Mouse (Mus musculus) heart, embryonic 16.5 days (tissue): ENCODE measurements around the gene Gm5478. TPM values are rescaled to one million over a fixed set of nuclear protein-coding genes. Genes with fewer than 3 reads are reported as not detected.
"Not testable (repeated sequence)": the region's sequence is repeated elsewhere in the genome, so short reads cannot be mapped to it uniquely, and the experiment has no call there.

ENCODE experiments used
- ATAC-seq: fragments of 200-750 bp; cut with Nextera tagmentation; replicated peaks from 2 replicates; pipeline ENCODE4 v1.8.0; 2017; ENCODE audit warnings: moderate number of reproducible peaks; ENCODE audit not compliant: insufficient read depth, low FRiP score; ENCODE audit errors: extremely low read depth
- H3K27ac ChIP-seq: fragments of 300-500 bp; sonication (generic); 2 replicates; pipeline ENCODE4 v1.5.1; 2014; ENCODE audit warnings: mild to moderate bottlenecking, low read length, control low read depth, moderate library complexity
- H3K27me3 ChIP-seq: fragments of 300-500 bp; sonication (generic); 2 replicates; pipeline ENCODE4 v1.6.1; 2014; ENCODE audit warnings: low read length, mixed read lengths; ENCODE audit not compliant: control insufficient read depth, insufficient read depth
- H3K36me3 ChIP-seq: fragments of 300-500 bp; sonication (generic); 2 replicates; pipeline ENCODE4 v1.6.1; 2014; ENCODE audit not compliant: control insufficient read depth, insufficient read depth
- H3K4me1 ChIP-seq: fragments of 300-500 bp; sonication (generic); 2 replicates; pipeline ENCODE4 v1.6.1; 2014; ENCODE audit warnings: low read length, mixed read lengths; ENCODE audit not compliant: control insufficient read depth, insufficient read depth
- H3K4me2 ChIP-seq: fragments of 300-500 bp; sonication (generic); 2 replicates; pipeline ENCODE4 v1.6.1; 2014; ENCODE audit warnings: low read depth, mild to moderate bottlenecking, control low read depth, low read length
- H3K4me3 ChIP-seq: fragments of 300-500 bp; sonication (generic); 2 replicates; pipeline ENCODE4 v1.5.1; 2014; ENCODE audit warnings: mild to moderate bottlenecking, control low read depth, low read length
- H3K9ac ChIP-seq: fragments of 300-500 bp; sonication (generic); 2 replicates; pipeline ENCODE4 v1.6.1; 2014; ENCODE audit warnings: low read length, control low read depth
- H3K9me3 ChIP-seq: fragments of 300-500 bp; sonication (generic); replicated peaks from 2 replicates; pipeline ENCODE4 v1.6.1; 2016; ENCODE audit warnings: low read length; ENCODE audit not compliant: control insufficient read depth
- WGBS: fragments of 180-500 bp; shearing (Covaris S2); extraction: QIAGEN DNeasy Blood & Tissue Kit; methylation state at CpG from one replicate; pipeline ENCODE4 v1.1.7; 2014; 5-methylcytosine and 5-hydroxymethylcytosine counted together
- polyA plus RNA-seq: library from polyadenylated mRNA; unstranded; fragments of >200 nt; fragmentation: Nextera tagmentation; extraction: Ambion mirVana; gene quantifications from 2 replicates; pipeline ENCODE4 v1.2.1, GENCODE M21; 2015

Gene Gm5478
- not detected in 2 replicates for polyA plus RNA-seq

- Histone ChIP-seq H3K4me3 (no peak within 1 kb of the TSS), H3K4me1 (no peaks in the 10 kb centered on the region), H3K27ac (no peak within 1 kb of the TSS), H3K27me3 (no peaks in the 10 kb centered on the region), H3K9me3 (no peaks in the 10 kb centered on the region), H3K4me2 (no peak within 1 kb of the TSS), H3K36me3 (no peaks in the 10 kb centered on the region), H3K9ac (no peak within 1 kb of the TSS)
- no peak for ATAC-seq
- WGBS, result 72% methylated on average over 3 of the region's 3 CpGs
Measured at GRCm38 (mm10) chr15:101647280-101647679, at the start of gene Gm5478. TSS of gene Gm5478 (minus strand) at chr15:101647380.

DNA sequence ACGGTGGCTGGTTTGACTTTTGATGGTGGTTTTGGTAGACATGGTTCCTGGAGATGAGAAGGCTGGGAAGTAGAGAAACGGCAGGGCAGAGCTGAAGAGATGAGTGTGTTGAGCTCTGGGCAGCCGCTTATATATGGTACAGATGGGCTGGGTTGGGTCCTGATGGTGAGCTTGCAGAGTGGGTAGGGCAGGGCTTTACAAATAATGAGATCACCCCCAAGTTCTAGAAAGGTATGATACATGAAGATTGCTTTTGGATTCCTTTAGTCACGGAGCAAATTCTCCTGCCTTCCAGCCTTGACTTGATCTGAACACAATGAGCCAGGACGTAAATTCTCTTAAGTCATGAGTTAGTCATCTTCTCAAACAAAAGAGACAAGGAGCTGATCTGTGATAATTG is 47.0 kb upstream of the Gm5478 start, which contains the start of gene Krt6a:
Gene Krt6a (minus strand): TSS at position 101 of the 400 bp plus-strand sequence.
- H3K4me2 ChIP-seq, result no peak within 1 kb of the TSS
- H3K4me3 ChIP-seq, result no peak within 1 kb of the TSS
- no peaks in the 10 kb centered on the region for H3K27me3 ChIP-seq
- H3K9ac ChIP-seq, result no peak within 1 kb of the TSS
- H3K9me3 ChIP-seq, result no peaks in the 10 kb centered on the region
- no peaks in the 10 kb centered on the region for H3K4me1 ChIP-seq
- H3K36me3 ChIP-seq, result no peaks in the 10 kb centered on the region
- 79% methylated on average over 5 of the region's 5 CpGs for WGBS
- no peak for ATAC-seq
- no peak within 1 kb of the TSS for H3K27ac ChIP-seq

DNA sequence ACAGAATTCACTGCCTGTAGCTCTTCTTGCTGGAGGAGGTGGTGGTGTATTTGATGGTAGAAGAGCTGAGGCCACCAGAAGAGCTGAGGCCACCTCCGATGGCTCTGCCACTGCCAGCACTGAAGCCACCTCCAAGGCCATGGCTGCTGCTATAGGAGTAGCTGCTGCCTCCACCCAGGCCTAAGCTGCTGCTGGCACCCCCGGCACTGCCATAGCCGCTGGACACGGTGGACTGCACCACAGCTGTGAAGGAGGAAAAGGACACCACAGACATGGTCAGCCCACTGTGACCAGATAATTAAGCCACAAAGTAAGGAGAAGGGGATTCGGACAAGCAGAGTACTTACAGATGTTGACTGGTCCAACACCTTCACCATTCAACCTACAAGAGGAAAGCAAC is 43.3 kb upstream of the Gm5478 start:
- not testable (repeated sequence) for ATAC-seq, H3K4me3 ChIP-seq, H3K4me2 ChIP-seq, H3K27ac ChIP-seq, H3K9ac ChIP-seq, H3K27me3 ChIP-seq, H3K9me3 ChIP-seq, H3K36me3 ChIP-seq, H3K4me1 ChIP-seq
- WGBS, result 89% methylated on average over 5 of the region's 5 CpGs

- H3K9me3 ChIP-seq, result no peaks in the 10 kb centered on the region
- no peak for ATAC-seq
- H3K27ac ChIP-seq, result no peak overlapping the region
- no peak overlapping the region for H3K4me2 ChIP-seq
- 39% methylated on average over 2 of the region's 2 CpGs for WGBS
- H3K4me3 ChIP-seq, result no peak overlapping the region
- H3K4me1 ChIP-seq, result no peaks in the 10 kb centered on the region
- no peaks in the 10 kb centered on the region for H3K27me3 ChIP-seq
- no peaks in the 10 kb centered on the region for H3K36me3 ChIP-seq
- no peak overlapping the region for H3K9ac ChIP-seq
Measured at GRCm38 (mm10) chr15:101688161-101688560, 41.0 kb upstream of the Gm5478 start.

DNA sequence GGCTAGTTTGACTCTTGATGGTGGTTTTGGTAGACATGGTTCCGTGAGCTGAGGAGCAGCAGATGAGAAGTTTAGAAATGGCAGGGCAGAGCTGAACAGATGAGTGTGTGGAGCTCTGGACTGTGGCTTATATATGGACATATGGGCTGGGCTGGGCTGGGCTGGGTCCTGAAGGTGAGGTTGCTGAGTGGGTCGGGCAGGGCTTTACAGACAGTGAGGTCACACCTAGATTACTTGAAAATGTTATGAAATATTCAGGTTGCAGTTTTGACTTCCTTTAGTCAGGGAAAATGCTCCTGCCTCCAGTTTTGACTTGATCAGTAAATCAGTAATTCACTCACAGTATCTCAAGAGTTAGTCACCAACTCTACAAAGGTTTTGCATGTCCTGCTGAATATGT is 33.0 kb upstream of the Gm5478 start, which contains the start of gene Krt6b:
Gene Krt6b (minus strand): TSS at position 101 of the 400 bp plus-strand sequence.
- no peaks in the 10 kb centered on the region for H3K27me3 ChIP-seq
- WGBS, result 84% methylated on average over 2 of the region's 2 CpGs
- ATAC-seq, result no peak

GRCm38 (mm10) chr15:101675978-101676377 is 28.8 kb upstream of the Gm5478 start:
- Histone ChIP-seq H3K4me2 (no peak overlapping the region), H3K9ac (no peak overlapping the region), H3K27ac (no peak overlapping the region), H3K4me3 (no peak overlapping the region), H3K9me3 (no peaks in the 10 kb centered on the region), H3K36me3 (no peaks in the 10 kb centered on the region), H3K27me3 (no peaks in the 10 kb centered on the region), H3K4me1 (no peaks in the 10 kb centered on the region)
- ATAC-seq, result no peak
- WGBS, result 63% methylated on average over 1 of the region's 1 CpGs

More for the DNA sequence above, 33.0 kb upstream of the Gm5478 start, which contains the start of gene Krt6b:
- Histone ChIP-seq H3K36me3 (no peaks in the 10 kb centered on the region), H3K27ac (no peak within 1 kb of the TSS), H3K4me3 (no peak within 1 kb of the TSS), H3K4me1 (no peaks in the 10 kb centered on the region), H3K9me3 (no peaks in the 10 kb centered on the region), H3K9ac (no peak within 1 kb of the TSS), H3K4me2 (no peak within 1 kb of the TSS)

GRCm38 (mm10) chr15:101652736-101653265 is 5.6 kb upstream of the Gm5478 start:
- no peak for ATAC-seq
- Histone ChIP-seq H3K36me3 (no peaks in the 10 kb centered on the region), H3K4me2 (no peak overlapping the region), H3K4me3 (no peak overlapping the region), H3K9me3 (no peaks in the 10 kb centered on the region), H3K4me1 (no peaks in the 10 kb centered on the region), H3K27me3 (no peaks in the 10 kb centered on the region), H3K9ac (no peak overlapping the region), H3K27ac (no peak overlapping the region)
- 84% methylated on average over 5 of the region's 5 CpGs for WGBS

GRCm38 (mm10) chr15:101627884-101628283 is 19.3 kb downstream of the Gm5478 start, which contains the start of gene Gm5414:
TSS of gene Gm5414 (minus strand) at chr15:101628188.
- H3K4me1 ChIP-seq, result no peaks in the 10 kb centered on the region
- 73% methylated on average over 2 of the region's 2 CpGs for WGBS
- no peak within 1 kb of the TSS for H3K9ac ChIP-seq
- no peak within 1 kb of the TSS for H3K4me2 ChIP-seq
- no peak for ATAC-seq
- no peak within 1 kb of the TSS for H3K4me3 ChIP-seq
- H3K27me3 ChIP-seq, result no peaks in the 10 kb centered on the region
- no peaks in the 10 kb centered on the region for H3K36me3 ChIP-seq
- H3K27ac ChIP-seq, result no peak within 1 kb of the TSS
- no peaks in the 10 kb centered on the region for H3K9me3 ChIP-seq

GRCm38 (mm10) chr15:101599123-101599522 is 48.1 kb downstream of the Gm5478 start:
- Histone ChIP-seq H3K4me1 (no peaks in the 10 kb centered on the region), H3K9ac (no peak overlapping the region), H3K4me3 (no peak overlapping the region), H3K27me3 (no peaks in the 10 kb centered on the region), H3K36me3 (no peaks in the 10 kb centered on the region), H3K4me2 (no peak overlapping the region), H3K9me3 (no peaks in the 10 kb centered on the region), H3K27ac (no peak overlapping the region)
- WGBS, result 57% methylated on average over 6 of the region's 6 CpGs
- ATAC-seq, result no peak
